Mouse (Mus musculus) G1E (cell line): ENCODE results near the gene Cep350. TPM values are rescaled to one million over a fixed set of nuclear protein-coding genes. Genes with fewer than 3 reads are reported as not detected.
"Not testable (repeated sequence)": the region's sequence is repeated elsewhere in the genome, so short reads cannot be mapped to it uniquely, and the experiment has no call there.

Experiments used
- ATAC-seq: 2 replicates; pipeline ENCODE4 v1.8.0; 2016; ENCODE audit warnings: mild to moderate bottlenecking; ENCODE audit not compliant: insufficient number of reproducible peaks, poor library complexity, low FRiP score, severe bottlenecking; ENCODE audit errors: extremely low read depth
- DNase-seq: peaks from one replicate; pipeline ENCODE4 v3.0.0; 2012; ENCODE audit warnings: low spot score
- H3K27me3 ChIP-seq: 2 replicates; pipeline ENCODE4 v1.6.1; 2012; ENCODE audit warnings: mild to moderate bottlenecking, low read length, inconsistent platforms; ENCODE audit not compliant: insufficient read depth
- H3K36me3 ChIP-seq: replicated peaks from 2 replicates; pipeline ENCODE3; 2012; ENCODE audit warnings: mild to moderate bottlenecking, inconsistent platforms
- H3K4me1 ChIP-seq: 2 replicates; pipeline ENCODE4 v1.6.1; 2012; ENCODE audit warnings: low read depth, low read length, inconsistent platforms, mixed read lengths; ENCODE audit not compliant: insufficient read depth
- H3K4me3 ChIP-seq: 2 replicates; pipeline ENCODE4 v1.5.1; 2012; ENCODE audit warnings: low read depth, mild to moderate bottlenecking, inconsistent platforms, low read length, moderate library complexity, mixed read lengths
- H3K9me3 ChIP-seq: replicated peaks from 2 replicates; pipeline ENCODE4 v1.6.1; 2012; ENCODE audit warnings: inconsistent platforms
- CTCF ChIP-seq: IDR thresholded peaks from 2 replicates; pipeline ENCODE4 v1.5.1; 2012; ENCODE audit warnings: low read depth, low read length, inconsistent platforms, mixed read lengths
- GATA1 ChIP-seq: IDR thresholded peaks from 2 replicates; pipeline ENCODE4 v1.6.1; 2012; ENCODE audit warnings: borderline replicate concordance, low read length, inconsistent platforms, mixed read lengths
- GATA2 ChIP-seq: IDR thresholded peaks from 2 replicates; pipeline ENCODE4 v1.6.1; 2012; ENCODE audit warnings: low read depth, low read length, inconsistent platforms, borderline replicate concordance
- POLR2AphosphoS5 ChIP-seq: IDR thresholded peaks from 2 replicates; pipeline ENCODE4 v1.6.1; 2012; ENCODE audit warnings: low read depth, low read length, inconsistent platforms; ENCODE audit not compliant: insufficient replicate concordance
- TAL1 ChIP-seq: conservative IDR thresholded peaks from 2 replicates; pipeline ENCODE4 v1.6.1; 2012; ENCODE audit warnings: low read depth, low read length, inconsistent platforms, mixed read lengths
- polyA plus RNA-seq: library from polyadenylated mRNA; stranded (reverse); fragments of >175 nt; gene quantifications from 2 replicates; pipeline ENCODE4 v1.2.3, GENCODE M21; 2012
- total RNA-seq, 2 experiments: library from RNA; stranded (forward) in 1 of 2; stranded (reverse) in 1 of 2; fragments of 200-1000 nt in 1 of 2; fragments of >200 nt in 1 of 2; fragmentation: Nextera tagmentation in 1 of 2; gene quantifications; 2 replicates each; pipeline ENCODE4 v1.2.3; 2014 to 2017

Gene Cep350
- total and polyA plus RNA-seq, 3 experiments: 3.3 to 98.2 (median 41.6) TPM

DNA sequence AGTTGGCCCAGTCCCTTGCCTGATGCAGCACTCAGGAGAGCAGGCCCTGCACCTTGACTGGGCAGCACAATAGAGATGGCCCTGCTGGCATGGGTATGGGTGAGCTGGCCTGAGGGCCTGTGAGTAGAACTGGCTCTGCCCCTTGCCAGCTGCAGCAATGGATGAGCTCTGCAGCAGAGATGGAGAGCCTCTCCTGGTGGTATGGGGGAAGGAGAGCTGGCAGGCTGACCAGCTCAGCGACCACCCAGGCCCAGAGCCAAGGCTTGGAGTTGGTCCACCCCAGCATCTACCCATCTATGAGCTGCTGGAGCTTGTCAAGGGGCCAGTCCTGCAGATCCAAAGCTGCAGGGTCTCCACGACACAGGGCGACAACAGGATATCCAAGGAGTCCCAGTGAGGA is 69.5 kb downstream of the Cep350 start:
- Histone ChIP-seq H3K27me3 (no peaks in the 10 kb centered on the region), H3K9me3 (no peaks in the 10 kb centered on the region), H3K4me1 (no peaks in the 10 kb centered on the region), H3K4me3 (no peak overlapping the region), H3K36me3 (peaks cover 89% of the 10 kb centered on the region)
- DNase-seq (no peak), ATAC-seq (no peak)
- no peak for TF ChIP-seq GATA2
- no peak for TF ChIP-seq POLR2AphosphoS5
- TF ChIP-seq TAL1: no peak
- TF ChIP-seq CTCF: no peak
- TF ChIP-seq GATA1: no peak

DNA sequence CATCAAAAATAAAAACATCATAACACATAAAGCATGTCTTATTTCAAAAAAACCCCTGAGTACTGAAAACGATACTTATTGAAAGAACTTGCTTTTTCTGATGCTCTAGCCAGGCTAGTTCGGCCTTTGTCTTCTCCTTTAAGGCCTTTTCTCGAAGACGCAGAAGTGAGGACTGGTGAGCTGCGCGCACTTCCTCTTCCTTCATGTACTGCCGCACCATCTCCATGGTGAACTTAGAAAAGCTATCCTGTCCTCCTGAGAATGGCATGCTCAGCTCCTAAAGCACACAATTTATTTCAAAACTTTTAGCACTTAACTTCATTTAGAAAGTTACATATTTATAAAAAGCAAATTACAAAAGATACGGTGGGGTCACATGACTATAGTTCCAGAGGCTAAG is 71.7 kb downstream of the Cep350 start:
- TF ChIP-seq GATA2 (no peak), TAL1 (no peak), GATA1 (no peak), POLR2AphosphoS5 (no peak), CTCF (no peak)
- Histone ChIP-seq H3K36me3 (peaks cover 82% of the 10 kb centered on the region), H3K4me3 (no peak overlapping the region), H3K4me1 (no peaks in the 10 kb centered on the region), H3K9me3 (no peaks in the 10 kb centered on the region), H3K27me3 (no peaks in the 10 kb centered on the region)
- ATAC-seq (no peak), DNase-seq (no peak)

DNA sequence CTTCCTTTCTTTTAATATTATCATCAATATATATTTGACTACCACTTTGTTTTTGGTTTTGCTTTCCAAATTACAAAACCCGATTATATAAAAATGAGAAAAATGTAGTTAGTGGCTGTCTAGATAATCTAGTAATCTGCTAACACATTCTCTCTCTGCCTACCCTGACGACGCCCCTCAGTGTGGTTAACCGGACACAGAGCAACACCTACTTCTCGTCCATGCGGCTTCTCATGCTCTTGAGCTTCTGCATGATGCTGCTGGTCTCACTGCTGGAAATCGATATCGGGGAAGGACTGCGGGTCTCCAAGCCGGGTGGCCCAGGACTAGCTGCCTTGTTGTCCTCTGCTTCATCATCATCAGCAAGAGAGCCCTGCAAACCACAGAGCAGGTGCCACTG is 78.7 kb downstream of the Cep350 start:
- DNase-seq (no peak), ATAC-seq (no peak)
- Histone ChIP-seq H3K27me3 (no peaks in the 10 kb centered on the region), H3K9me3 (peaks cover 4% of the 10 kb centered on the region; the same call in 1 of the 2 replicates), H3K4me3 (no peak overlapping the region), H3K36me3 (peaks cover 79% of the 10 kb centered on the region), H3K4me1 (peaks cover 3% of the 10 kb centered on the region; the same call in 1 of the 2 replicates)
- TF ChIP-seq POLR2AphosphoS5 (no peak), GATA1 (no peak), CTCF (no peak), GATA2 (no peak), TAL1 (no peak)

DNA sequence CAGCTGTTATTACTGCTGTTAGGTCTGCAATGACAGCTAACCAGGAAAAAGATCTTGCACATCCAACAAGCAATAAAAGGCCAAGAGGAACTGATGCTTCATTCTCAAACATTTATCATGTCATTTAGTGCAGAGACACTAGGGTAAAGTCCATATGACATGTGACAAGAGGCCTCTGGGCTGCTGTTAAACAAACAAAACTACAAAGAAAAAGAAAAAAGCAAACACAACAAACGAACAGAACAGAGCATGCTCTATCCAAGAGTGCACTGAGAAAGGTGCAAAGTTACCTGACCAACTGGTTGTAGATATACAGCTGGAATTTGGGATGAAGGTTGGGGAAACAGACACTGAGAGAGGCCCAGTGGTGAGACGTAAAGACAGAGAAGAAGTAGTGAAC is 86.2 kb downstream of the Cep350 start:
- H3K27me3 ChIP-seq: no peaks in the 10 kb centered on the region
- ATAC-seq (no peak), DNase-seq (no peak)
- no peak overlapping the region for H3K4me3 ChIP-seq
- peaks cover 4% of the 10 kb centered on the region; the same call in 1 of the 2 replicates for H3K9me3 ChIP-seq
- TF ChIP-seq POLR2AphosphoS5 (no peak), CTCF (no peak), GATA2 (no peak), TAL1 (no peak), GATA1 (no peak)
- no peaks in the 10 kb centered on the region for H3K4me1 ChIP-seq
- peaks cover 71% of the 10 kb centered on the region for H3K36me3 ChIP-seq

DNA sequence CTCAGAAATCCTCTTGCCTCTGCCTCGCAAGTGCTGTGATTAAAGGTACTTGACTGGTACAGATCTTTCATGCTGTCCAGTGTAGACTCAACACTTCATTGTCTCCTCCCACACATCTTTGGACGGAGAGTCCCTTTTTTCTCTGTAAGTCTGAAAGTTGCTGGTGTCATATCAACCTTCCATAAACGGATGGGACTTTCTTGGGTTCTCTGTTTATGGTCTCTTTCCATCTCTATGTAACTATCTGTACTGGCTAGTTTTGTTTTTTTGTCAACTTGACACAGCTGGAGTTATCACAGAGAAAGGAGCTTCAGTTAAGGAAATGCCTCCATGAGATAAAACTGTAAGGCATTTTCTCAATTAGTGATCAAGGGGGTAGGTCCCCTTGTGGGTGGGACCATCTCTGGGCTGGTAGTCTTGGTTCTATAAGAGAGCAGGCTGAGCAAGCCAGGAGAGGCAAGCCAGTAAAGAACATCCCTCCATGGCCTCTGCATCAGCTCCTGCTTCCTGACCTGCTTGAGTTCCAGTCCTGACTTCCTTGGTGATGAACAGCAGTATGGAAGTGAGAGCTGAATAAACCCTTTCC is 90.3 kb downstream of the Cep350 start:
- not testable (repeated sequence) for H3K4me1 ChIP-seq, H3K4me3 ChIP-seq, ATAC-seq, H3K27me3 ChIP-seq, H3K9me3 ChIP-seq, DNase-seq
- peaks cover 78% of the 10 kb centered on the region for H3K36me3 ChIP-seq

DNA sequence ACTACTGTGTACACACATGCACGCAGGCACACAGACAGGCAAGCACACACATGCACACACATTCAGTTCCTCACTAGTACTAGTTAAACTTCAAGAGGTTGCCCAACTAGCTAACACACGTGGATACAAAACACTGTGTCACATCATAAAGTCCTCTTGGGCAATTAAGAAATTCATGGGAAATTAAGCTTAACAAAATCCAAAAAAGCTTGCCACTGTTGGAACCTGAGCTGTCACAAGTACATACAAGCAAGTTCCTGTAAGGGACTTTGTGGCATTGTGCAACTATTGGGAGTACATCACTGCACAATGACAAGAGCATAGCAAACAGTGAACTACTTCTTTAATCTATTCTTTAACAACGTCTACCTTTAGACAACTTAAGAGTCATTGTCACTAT is 93.5 kb downstream of the Cep350 start:
- no peak for ATAC-seq
- Histone ChIP-seq H3K27me3 (no peaks in the 10 kb centered on the region), H3K4me3 (no peak overlapping the region), H3K9me3 (no peaks in the 10 kb centered on the region), H3K36me3 (peaks cover 77% of the 10 kb centered on the region), H3K4me1 (no peaks in the 10 kb centered on the region)
- TF ChIP-seq TAL1 (no peak), GATA1 (no peak), GATA2 (no peak), POLR2AphosphoS5 (no peak), CTCF (no peak)
- DNase-seq: no peak

DNA sequence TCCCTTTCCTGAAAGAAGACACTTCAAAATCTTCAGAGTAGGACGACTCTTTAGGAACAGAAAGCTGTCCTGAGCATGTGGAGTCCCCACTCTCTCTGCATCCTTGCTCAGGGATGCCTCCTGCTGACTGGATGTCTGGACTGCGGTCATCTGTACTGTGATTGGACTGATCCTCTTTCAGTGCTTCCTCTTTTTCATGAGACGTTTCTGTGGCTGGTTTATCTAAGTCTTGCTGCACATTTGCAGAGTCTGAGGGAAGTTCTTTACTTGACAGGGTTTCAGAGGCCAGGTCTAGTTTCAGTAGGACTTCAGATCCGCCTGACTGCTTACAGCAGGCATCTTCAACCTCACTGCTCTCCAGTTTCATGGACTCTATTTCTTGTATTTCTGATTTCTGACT is 110.1 kb downstream of the Cep350 start:
- Histone ChIP-seq H3K36me3 (peaks cover 80% of the 10 kb centered on the region), H3K4me3 (no peak overlapping the region), H3K9me3 (no peaks in the 10 kb centered on the region), H3K27me3 (no peaks in the 10 kb centered on the region), H3K4me1 (peaks cover 2% of the 10 kb centered on the region; the same call in 1 of the 2 replicates)
- ATAC-seq (peak; percentile 40), DNase-seq (peak; percentile 22)
- TF ChIP-seq TAL1 (no peak), POLR2AphosphoS5 (no peak), CTCF (no peak), GATA2 (no peak)
